Mouse (Mus musculus) ovary, postnatal 14 days (tissue): ENCODE measurements around the gene Btbd9.

Experiments
- DNase-seq: peaks from one replicate; pipeline ENCODE4 v3.0.0; 2022; ENCODE audit warnings: low spot score

Gene Btbd9

DNA sequence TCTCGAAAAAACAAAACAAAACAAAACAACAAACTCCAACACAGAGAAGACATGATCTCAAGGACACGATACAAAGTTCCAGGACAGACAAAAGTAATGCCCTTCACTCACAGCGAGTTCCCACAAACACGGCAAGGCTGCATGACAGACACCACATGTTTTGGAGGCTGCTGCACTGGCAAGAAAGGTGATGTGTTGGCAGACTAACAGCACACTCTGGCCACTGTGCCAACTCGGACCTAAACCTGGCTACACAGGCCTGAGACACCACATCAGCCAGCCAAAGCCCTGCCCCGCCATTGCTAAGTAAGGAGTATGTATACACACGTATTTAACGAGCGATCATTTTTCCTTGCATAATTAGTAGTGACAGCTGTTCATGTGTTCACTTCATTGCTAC is 123.9 kb downstream of the Btbd9 start:
- no peak for DNase-seq

DNA sequence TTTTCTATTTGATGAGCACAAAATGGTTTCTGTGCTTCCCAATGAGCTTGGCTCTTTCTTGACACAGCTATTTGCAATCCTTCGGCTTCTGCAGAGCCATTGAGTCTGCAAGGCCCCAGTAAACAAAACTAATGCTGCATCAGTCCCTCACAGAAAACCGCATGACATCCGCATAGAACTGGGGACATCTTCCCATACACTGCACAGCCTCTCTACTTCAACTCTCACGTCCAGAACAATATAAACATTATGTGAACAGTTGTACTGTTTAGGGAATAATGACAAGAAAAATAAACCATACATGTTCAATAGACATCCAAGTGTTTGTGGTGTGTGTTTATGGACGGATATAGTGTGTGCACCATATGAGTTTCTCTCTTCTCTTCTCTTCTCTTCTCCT is 127.7 kb downstream of the Btbd9 start:
- DNase-seq = no peak

DNA sequence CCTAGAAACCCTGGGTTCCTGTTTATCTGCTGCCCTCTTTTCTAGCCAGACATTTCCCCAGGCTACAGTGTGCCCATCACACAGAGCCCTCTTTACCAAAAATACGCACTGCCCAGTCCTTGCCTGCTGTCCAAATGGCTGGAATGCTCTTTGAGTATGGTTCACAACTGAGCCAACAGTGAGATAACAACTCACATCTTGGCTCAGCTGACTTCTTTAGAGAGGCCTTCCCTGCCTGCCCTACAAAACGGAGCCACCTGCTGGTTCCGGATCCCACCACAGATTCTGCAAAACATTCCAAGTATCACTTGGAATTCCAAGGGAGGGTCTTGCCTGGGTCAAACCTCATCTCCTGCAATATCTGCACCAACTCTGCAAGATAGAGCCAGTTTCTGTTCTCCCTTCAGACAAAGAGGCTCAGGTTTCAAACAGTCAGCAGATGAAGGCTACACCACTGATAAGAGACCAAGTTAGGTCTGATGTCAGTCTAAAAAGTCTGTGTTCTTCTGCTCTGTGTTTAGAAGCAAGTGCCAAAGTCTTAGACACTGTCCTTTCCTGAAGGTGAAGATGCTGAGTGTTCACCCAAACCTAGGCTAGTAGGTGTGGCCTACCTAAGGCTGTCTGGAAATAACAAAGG is 130.4 kb downstream of the Btbd9 start:
- no peak for DNase-seq

DNA sequence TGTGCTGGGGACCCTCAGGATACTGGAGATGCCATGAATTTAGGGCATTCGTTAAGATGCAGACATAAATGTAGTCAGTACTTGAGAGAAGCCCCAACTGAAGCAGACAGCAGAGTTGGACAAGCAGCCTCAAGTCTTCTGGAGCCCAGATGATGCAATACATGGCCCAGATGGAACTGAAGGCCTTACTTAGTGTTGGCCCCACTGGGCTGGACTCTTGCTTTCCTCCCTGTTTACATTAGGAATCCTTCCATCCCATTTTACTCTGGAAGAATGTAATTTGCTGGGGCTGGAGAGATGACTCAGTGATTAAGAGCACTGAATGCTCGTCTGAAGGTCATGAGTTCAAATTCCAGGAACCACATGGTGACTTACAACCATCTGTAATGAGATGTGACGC is 136.6 kb downstream of the Btbd9 start:
- DNase-seq = no peak

DNA sequence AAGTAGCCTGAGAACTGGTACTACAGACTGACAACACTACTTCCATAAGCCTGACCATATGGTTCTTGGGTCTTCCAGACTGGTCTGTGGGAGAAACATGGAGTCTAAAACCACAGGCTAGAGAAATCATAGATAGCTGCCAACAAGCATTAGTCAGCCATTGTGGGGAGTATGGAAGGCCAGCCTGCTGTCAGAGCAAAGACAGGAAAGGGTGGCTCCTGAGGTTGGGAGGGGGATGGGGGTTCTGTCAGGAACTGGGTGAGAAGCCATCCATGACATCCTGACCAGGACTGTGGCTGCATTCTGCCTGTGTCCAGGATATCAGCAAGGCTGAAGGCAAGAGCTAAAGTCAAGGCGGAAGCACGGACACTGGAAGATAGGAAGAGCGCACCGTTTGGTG is 137.5 kb downstream of the Btbd9 start:
- no peak for DNase-seq

DNA sequence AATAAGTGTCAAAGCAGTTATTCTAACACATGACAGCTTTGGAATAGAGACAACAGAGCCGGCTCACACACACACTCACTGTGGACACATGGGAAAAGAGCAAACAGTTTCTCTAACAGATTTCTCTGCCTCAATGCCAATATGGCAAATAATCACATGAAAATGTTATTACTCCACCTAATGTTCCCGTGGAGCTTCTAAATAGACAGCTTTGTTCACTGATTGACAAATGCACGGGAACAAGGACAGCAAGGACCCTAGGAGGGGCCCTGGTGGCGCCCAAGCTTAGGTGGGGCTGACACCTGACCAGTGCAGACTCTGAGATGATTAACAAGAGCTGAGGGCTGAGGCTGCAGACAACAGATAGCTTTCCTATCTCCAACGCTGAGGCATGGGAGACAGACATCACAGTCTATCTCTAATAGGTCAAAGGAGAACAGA is 140.2 kb downstream of the Btbd9 start:
- no peak for DNase-seq

DNA sequence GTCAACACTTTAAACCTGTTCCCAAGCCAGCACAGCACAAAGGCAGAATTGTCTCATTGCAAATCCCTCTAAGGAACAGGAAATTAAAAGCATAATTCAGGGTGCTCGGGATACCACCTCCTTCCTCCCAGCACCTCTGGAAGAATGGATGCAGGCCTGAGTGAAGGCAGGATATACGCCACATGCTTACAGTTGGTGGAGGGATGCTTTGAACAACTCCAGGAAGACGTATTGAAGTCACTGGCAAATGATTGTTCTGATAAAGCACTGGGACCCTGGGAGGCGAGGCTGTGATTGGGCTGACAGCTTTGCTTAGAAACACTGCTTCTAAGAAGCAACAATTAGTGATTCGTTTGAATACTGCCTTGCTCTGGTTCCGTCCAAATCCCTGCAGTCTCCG is 140.8 kb downstream of the Btbd9 start:
- DNase-seq = no peak

DNA sequence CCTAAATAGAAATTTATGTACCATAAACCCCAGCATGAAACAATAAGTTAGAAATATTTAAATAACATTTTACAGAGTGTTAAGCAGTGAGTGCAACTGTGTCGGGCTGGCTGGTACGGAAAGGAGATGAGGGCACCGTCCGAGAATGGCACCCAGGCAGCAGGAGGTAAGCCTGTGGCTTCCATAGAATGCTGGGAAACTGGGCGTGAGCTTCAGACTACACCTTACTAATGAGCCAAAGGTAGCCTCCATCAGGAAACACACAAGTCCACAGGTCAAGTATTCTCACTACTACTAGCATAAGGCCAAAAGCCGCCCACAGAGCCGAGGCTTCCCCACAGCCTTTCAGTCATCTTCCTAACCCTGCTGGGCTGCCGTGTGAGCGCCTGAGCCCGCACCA is 144.2 kb downstream of the Btbd9 start:
- DNase-seq = no peak

DNA sequence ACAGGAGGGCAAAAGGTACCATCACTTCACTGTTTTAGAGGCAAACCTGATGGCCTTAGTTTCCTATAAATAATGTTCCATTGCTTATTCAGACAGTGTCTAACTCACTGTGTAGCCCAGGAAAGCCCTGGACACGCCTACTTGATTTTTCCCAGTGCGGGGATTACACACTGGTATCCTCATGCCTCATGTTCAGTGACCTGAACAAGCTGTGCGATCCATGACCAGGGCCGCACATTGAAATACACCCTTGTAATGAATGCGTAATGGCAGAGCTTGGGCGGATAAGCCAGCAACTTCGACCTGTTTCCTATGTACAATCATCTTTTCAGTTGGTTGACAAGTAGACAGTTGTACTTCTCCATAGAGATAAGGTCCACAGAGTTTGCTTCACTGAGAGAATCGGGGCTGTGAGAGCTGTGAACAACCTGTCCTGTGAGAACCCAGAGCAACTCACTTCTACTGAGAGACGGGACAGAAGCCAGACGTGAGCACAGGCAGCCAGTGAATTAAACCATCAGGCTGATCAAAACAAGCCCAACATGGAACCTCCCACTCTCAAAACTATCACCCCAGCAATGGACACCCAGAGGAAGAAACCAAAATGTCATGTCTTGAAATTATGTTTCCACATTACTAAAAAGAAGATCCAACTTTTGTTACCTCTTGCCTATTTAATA is 145.2 kb downstream of the Btbd9 start:
- DNase-seq = no peak

DNA sequence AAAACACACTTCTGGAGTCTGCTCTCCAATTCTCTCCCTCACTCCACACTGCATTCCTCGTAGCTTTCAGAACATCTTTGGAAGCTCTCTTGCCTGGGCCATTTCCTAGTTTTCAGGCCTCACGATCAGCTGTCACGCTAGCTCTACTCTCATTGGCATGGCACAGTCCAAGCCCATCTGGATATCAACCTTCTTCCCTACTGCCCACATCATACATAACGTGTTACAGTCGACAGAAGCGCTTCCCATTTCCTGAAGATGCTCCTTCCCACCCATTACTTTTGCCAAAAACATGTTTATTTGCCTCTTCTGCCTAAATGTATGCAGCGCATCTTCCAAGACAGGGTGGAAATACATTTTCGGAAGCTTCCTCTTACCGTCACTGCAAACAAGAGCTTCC is 147.6 kb downstream of the Btbd9 start:
- no peak for DNase-seq

DNA sequence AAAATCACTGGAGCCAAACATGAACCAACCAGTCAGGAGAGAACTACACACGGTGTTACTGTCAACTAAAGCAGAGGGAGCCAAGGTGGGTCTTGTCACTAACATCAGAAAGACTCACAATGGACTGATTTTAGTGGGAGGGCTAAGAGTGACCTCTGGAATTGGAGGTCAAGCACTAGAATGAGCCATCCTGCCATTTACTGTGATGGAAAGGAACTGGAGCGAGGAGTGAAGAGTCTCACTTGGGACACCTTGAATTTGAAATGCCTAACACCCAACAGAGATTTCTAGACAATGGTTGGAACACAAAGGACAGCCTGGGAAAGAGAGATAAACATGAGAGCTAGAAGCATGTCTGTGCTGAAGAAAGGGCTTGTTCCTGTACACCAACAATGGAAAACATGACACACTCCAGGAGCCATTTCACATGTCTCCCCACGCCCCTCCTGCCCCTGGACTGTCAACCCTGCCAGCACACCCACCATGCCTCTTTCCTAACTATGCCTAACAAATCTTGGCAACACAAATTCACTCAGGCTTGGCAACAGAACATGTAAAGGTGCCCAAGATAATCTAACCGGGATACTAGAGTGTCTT is 152.9 kb downstream of the Btbd9 start:
- DNase-seq = no peak

DNA sequence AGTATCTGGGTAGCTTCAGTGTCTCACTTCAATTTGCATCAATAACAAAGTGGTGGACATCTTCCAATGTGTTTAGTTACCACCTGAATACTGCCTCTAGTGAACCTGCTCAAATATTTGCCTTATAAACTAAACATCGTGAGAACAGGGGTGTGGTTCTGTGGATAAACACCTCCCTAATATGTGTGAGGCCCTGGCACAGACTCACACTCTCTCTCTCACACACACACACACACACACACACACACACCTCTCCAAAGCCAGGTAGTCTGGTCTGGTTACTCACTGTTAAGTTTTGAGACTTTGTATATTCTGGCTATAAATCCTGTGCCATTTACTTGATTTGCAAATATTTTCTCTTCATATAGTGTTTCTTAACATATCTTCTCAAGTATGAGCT is 154.0 kb downstream of the Btbd9 start:
- no peak for DNase-seq

DNA sequence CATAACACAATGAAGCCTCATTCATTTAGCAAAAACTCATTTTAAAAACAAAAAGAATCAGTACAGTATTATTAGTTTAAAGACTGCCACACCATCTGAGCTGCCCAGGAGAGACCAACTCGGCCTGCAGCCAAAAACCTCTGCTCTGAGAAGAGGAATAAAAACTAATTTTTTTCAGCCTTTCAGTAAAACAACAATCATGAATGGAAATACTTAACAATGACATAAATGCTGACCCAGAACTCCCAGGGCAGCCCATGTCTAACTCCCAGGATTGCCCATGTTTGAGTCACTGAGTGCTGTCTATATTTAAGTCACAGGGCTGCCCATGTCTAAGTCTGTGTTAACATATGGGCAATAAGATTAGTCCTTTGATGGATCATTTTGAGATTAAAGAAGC is 155.0 kb downstream of the Btbd9 start:
- no peak for DNase-seq

DNA sequence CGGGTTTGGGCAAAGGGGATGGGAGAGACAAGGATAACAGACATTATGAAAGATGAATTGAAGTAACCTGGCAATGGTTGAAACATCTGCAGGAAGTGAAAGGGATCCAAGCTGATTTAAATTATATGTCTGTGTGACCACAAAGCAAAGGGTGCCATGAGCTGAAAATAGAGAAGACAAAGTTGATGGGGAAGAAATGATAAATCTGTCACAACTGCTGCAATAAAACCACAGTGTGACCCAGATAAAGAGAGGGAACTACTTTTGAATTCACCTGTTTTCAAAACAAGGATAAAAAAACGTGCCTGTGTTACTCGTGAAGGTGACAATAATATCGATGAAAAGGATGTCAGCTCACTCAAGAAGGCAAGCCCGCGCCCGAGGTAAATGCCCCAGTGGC is 156.8 kb downstream of the Btbd9 start:
- no peak for DNase-seq

DNA sequence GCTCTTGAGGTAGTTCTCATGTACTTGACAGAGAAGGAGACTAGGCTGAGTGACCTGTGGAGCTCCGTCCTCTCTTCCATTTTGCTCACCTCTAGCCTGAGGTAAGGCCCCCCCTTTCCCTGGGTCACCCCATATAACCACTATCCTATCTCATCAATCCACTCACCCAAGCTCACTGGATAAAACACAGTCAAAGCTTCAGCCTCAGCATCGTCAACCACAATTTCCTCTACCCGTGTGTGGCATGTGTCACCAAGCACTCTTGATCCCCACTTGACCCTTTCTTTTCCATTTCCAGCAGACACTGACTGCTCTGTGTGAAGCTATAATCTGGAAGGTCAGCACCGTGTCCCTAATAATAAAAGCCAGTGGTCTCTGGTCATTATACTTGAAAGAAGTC is 157.8 kb downstream of the Btbd9 start:
- no peak for DNase-seq

DNA sequence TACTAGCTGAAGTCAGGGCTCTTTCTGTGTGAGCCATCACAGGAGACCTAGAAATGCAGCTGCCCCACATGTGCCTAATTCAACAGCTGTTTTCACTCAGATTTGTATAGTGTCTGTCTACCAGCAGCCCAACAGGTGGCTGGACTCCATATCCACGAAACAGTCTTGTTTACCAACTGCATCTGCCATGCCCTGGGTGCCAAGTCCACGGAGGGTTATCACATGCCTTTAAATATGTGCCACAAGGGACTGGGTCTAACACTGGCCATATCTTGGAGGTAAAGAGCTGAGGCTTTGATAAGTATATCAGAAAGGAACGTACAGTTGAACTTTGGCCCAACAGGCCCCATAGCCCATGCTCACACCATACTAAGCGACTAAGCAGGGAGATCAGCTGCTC is 159.2 kb downstream of the Btbd9 start:
- DNase-seq = no peak

DNA sequence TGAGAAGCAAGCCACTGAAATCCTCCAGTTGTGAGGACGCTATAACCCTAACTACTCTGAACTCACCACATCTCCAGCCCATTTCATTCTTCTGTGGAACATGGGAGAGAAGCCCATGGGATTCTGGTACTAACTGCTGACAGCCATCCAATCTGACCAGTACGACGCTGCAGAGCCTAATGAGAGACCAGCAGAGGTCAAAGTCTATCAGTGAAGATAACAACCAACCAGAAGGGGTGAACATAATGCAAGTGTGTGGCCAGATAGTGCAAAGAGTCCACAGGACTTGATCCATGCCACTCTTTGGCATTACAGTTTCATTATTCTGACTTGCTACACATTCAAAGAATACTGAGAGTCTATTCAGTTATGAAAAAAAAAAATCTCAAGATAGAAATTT is 160.6 kb downstream of the Btbd9 start:
- DNase-seq = no peak

DNA sequence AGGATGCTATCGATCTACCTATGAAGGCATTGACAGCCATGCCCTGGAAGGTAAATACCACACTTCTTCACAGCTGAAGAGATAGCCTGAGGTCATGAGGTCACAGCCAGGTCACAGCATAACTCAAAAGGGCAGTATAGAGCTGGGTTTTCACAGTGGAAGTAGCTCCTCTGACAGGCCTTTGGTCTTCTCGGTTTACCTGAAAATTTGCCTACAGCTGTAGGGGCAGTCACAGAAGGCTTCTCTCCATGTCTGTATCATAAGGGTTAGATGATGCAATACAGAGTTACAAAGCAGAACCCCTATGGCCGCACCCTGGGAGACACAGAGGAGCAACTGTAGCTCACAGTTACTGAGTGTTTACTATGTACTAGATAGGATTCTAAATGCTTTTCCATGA is 163.3 kb downstream of the Btbd9 start:
- DNase-seq = no peak

DNA sequence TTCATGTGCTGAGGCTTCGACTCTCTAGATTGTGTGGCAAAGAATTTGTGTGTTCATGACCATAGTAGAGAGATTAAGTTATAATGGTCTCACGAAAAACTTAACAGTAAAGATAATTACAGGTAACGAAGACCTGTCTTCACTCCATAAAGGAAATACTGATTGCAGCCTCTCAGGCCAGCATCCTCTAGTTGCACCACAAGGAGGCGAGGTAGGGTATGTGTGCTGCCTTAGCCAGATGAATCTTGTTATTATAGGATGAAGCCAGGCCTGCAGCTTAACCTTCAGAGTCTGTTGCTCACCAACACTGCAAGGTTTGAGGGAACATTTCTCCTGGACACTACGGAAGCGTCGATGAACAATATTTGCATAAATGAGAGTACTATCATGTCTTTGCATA is 170.3 kb downstream of the Btbd9 start:
- DNase-seq = no peak

DNA sequence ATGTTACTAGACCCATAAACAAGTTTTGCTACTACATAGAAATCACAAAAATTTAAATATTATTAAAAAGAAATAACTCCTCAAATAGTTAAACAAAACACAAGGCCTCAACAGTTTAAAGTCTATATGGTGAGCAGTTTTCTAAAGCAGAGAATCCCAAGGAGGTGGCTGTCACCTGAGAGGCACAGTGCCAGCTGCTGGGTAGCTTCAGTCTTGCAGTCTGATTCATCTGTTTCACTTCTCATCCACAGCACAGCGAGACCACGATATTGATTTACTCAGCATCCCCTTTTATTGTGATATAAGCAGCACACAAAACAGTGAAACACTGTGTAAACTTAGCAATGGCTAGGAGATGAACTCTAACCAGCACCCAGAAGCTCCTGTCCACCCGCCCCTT is 173.4 kb downstream of the Btbd9 start:
- no peak for DNase-seq

DNA sequence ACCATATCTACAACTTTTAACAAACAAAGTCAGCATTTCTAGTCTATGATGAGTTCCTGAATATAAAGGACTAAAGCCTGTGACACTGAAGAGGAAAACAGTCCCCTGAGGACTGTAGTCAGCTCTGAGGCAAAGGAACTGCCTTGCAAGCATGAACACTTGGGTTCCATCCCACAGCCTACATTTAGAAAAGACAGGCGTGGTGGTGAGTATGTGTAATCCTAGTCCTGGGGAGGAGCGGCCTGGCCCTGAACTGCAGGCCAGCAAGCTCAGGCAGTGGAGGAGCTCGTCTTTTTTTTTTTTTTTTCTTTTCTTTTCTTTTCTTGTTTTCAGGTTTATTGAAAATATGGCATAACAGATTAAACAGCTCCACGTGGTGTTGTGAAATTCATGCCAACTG is 181.0 kb downstream of the Btbd9 start:
- no peak for DNase-seq

DNA sequence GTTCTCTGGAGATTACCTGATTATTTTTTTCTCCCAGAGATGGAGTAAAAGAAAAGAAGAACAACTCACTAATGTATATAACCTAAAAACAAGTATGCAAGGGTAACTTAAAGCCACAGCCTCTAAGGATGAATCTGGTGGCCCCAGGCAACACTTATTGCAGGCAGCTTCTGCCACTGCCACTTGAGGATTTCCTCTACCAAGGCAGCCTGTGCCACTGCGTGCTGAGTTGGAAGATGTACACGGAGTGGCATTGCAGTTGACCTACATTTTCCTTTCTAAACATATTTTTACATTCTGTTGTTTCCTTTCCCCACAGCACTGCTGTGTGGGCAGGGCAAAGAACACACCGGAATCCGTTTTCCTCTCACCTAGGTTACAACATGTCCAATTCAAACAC is 184.3 kb downstream of the Btbd9 start:
- DNase-seq = no peak

DNA sequence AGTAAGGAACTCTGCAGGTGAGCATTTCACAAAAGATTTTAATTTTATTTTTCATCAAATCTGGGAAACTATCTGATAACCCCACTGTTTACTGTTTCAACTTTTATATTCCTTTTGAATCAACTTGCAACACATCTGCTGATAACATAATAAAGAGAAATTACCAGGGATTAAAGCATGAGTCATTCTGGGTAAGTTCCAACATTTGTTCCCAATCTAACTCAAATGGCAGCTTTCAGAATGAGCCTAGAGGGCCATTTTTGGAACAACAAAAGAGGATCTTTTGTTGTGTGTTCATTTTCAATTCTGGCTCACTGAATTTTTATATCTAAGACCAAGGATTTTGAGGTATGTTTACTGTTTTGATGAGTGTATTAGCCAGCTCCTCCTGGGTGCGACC is 185.1 kb downstream of the Btbd9 start:
- DNase-seq = no peak

DNA sequence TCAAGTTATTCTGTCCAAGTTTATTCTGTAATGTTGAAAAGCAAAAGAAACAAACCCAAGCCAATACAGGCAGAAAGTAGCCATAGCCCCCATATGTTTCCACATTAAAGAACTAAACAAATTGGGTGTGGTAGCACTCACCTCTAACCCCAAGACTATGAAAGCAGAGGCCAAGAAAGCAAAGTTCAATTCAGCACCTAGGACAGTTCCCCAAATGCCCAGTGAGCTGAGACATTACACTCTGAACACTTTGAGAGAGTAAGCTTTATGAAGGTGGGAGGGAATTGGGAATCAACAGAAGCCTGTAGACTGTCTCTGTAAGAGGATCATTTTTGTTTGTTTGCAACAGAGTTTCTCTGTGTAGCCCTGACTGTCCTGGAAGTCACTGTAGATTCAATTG is 186.6 kb downstream of the Btbd9 start:
- no peak for DNase-seq
